Mouse (Mus musculus) MEL (cell line): Measurements from ENCODE around the gene Fzd1. TPM values are rescaled to one million over a fixed set of nuclear protein-coding genes. Genes with fewer than 3 reads are reported as not detected.

Experiments used
- DNase-seq: peaks from one replicate; pipeline ENCODE4 v3.0.0; 2011; ENCODE audit warnings: low read depth, low spot score
- H3K27ac ChIP-seq: 2 replicates; pipeline ENCODE4 v1.5.1; 2012; ENCODE audit warnings: low read depth, mild to moderate bottlenecking, control low read depth, low read length, moderate library complexity; ENCODE audit not compliant: control insufficient read depth
- H3K27me3 ChIP-seq, 2 experiments: fragments of 150-350 bp in 1 of 2; sonication (generic) in 1 of 2; 2 replicates each; pipeline ENCODE4 v1.6.1; 2012; ENCODE audit warnings: low read length in 2 of 2, mild to moderate bottlenecking in 2 of 2, improper control_type of control experiment in 1 of 2, moderate library complexity in 1 of 2; ENCODE audit not compliant: insufficient read depth in 2 of 2, control insufficient read depth in 1 of 2
- H3K36me3 ChIP-seq, 2 experiments: 2 replicates each; pipeline ENCODE4 v1.6.1; 2012 to 2014; ENCODE audit warnings: low read length in 2 of 2, improper control_type of control experiment in 1 of 2, inconsistent platforms in 1 of 2, mild to moderate bottlenecking in 1 of 2; ENCODE audit not compliant: insufficient read depth in 2 of 2, control insufficient read depth in 1 of 2
- H3K4me1 ChIP-seq, 2 experiments: fragments of 150-350 bp in 1 of 2; sonication (generic) in 1 of 2; 2 replicates each; pipeline ENCODE4 v1.6.1; 2012; ENCODE audit warnings: low read length in 2 of 2, improper control_type of control experiment in 1 of 2, mild to moderate bottlenecking in 1 of 2; ENCODE audit not compliant: insufficient read depth in 2 of 2, control insufficient read depth in 1 of 2
- H3K4me3 ChIP-seq, 2 experiments: fragments of 150-350 bp in 1 of 2; sonication (generic) in 1 of 2; 2 replicates each; pipeline ENCODE4 v1.5.1; 2012; ENCODE audit warnings: low read depth in 2 of 2, low read length in 2 of 2, mild to moderate bottlenecking in 2 of 2, moderate library complexity in 2 of 2, control low read depth in 1 of 2, improper control_type of control experiment in 1 of 2; ENCODE audit not compliant: control insufficient read depth in 1 of 2, insufficient read depth in 1 of 2
- H3K79me2 ChIP-seq: 2 replicates; pipeline ENCODE4 v1.6.1; 2012; ENCODE audit warnings: mild to moderate bottlenecking, low read length, moderate library complexity; ENCODE audit not compliant: control insufficient read depth, poor library complexity, insufficient read depth
- H3K9ac ChIP-seq: 2 replicates; pipeline ENCODE4 v1.6.1; 2012; ENCODE audit warnings: low read depth, mild to moderate bottlenecking, control low read depth, low read length, moderate library complexity; ENCODE audit not compliant: control insufficient read depth, poor library complexity, severe bottlenecking
- H3K9me3 ChIP-seq: fragments of 150-350 bp; sonication (generic); replicated peaks from 2 replicates; pipeline ENCODE4 v1.6.1; 2012; ENCODE audit warnings: mild to moderate bottlenecking, low read length, improper control_type of control experiment, moderate library complexity; ENCODE audit not compliant: insufficient read depth
- BHLHE40 ChIP-seq: IDR thresholded peaks from 2 replicates; pipeline ENCODE4 v1.6.1; 2012; ENCODE audit warnings: low read depth, mild to moderate bottlenecking, inconsistent platforms, low read length, improper control_type of control experiment, borderline replicate concordance
- ELF1 ChIP-seq: IDR thresholded peaks from 2 replicates; pipeline ENCODE4 v1.6.1; 2014; ENCODE audit warnings: low read depth, mild to moderate bottlenecking, inconsistent platforms, low read length, improper control_type of control experiment, moderate library complexity
- ETS1 ChIP-seq: IDR thresholded peaks from 2 replicates; pipeline ENCODE4 v1.6.1; 2012; ENCODE audit warnings: low read depth, mild to moderate bottlenecking, inconsistent platforms, low read length, improper control_type of control experiment, moderate library complexity
- GABPA ChIP-seq: IDR thresholded peaks from 2 replicates; pipeline ENCODE4 v1.6.1; 2012; ENCODE audit warnings: low read depth, mild to moderate bottlenecking, inconsistent platforms, low read length, improper control_type of control experiment, moderate library complexity
- GATA1 ChIP-seq: IDR thresholded peaks from 2 replicates; pipeline ENCODE4 v1.6.1; 2011; ENCODE audit warnings: low read depth, low read length, improper control_type of control experiment
- KAT2A ChIP-seq: conservative IDR thresholded peaks from 2 replicates; pipeline ENCODE4 v1.6.1; 2012; ENCODE audit warnings: low read depth, low read length, improper control_type of control experiment, inconsistent platforms
- MAX ChIP-seq: IDR thresholded peaks from 2 replicates; pipeline ENCODE4 v1.6.1; 2011; ENCODE audit warnings: low read length, improper control_type of control experiment
- MYC ChIP-seq: IDR thresholded peaks from 2 replicates; pipeline ENCODE4 v1.6.1; 2011; ENCODE audit warnings: low read depth, mild to moderate bottlenecking, low read length, improper control_type of control experiment, moderate library complexity
- NELFE ChIP-seq: IDR thresholded peaks from 2 replicates; pipeline ENCODE4 v1.6.1; 2011; ENCODE audit warnings: low read depth, low read length, improper control_type of control experiment
- NRF1 ChIP-seq: IDR thresholded peaks from 2 replicates; pipeline ENCODE4 v1.6.1; 2014; ENCODE audit warnings: low read depth, mild to moderate bottlenecking, inconsistent platforms, low read length, improper control_type of control experiment, moderate library complexity; ENCODE audit not compliant: poor library complexity, insufficient read depth, severe bottlenecking
- POLR2A ChIP-seq, 2 experiments: IDR thresholded peaks; 2 replicates each; pipeline ENCODE4 v1.6.1; 2011 to 2012; ENCODE audit warnings: low read length in 2 of 2, mild to moderate bottlenecking in 2 of 2, control low read depth in 1 of 2, improper control_type of control experiment in 1 of 2, low read depth in 1 of 2, moderate library complexity in 1 of 2; ENCODE audit not compliant: control insufficient read depth in 1 of 2, insufficient read depth in 1 of 2, poor library complexity in 1 of 2
- POLR2AphosphoS5 ChIP-seq: IDR thresholded peaks from 2 replicates; pipeline ENCODE4 v1.6.1; 2012; ENCODE audit warnings: low read depth, borderline replicate concordance, mild to moderate bottlenecking, inconsistent platforms, low read length, moderate library complexity, mixed read lengths
- RCOR1 ChIP-seq: IDR thresholded peaks from 2 replicates; pipeline ENCODE4 v1.6.1; 2012; ENCODE audit warnings: low read depth, mild to moderate bottlenecking, inconsistent platforms, low read length, improper control_type of control experiment
- SMC3 ChIP-seq: IDR thresholded peaks from 2 replicates; pipeline ENCODE4 v1.6.1; 2011; ENCODE audit warnings: low read depth, low read length, improper control_type of control experiment
- TAL1 ChIP-seq: IDR thresholded peaks from 2 replicates; pipeline ENCODE4 v1.6.1; 2012; ENCODE audit warnings: mild to moderate bottlenecking, inconsistent platforms, low read length, moderate library complexity, mixed read lengths
- TBP ChIP-seq: IDR thresholded peaks from 2 replicates; pipeline ENCODE4 v1.8.0; 2011; ENCODE audit warnings: low read depth, low read length, improper control_type of control experiment
- USF1 ChIP-seq: IDR thresholded peaks from 2 replicates; pipeline ENCODE4 v1.6.1; 2014; ENCODE audit warnings: low read depth, mild to moderate bottlenecking, inconsistent platforms, low read length, improper control_type of control experiment, moderate library complexity
- ZC3H11A ChIP-seq: IDR thresholded peaks from 2 replicates; pipeline ENCODE4 v1.6.1; 2012; ENCODE audit warnings: low read depth, mild to moderate bottlenecking, inconsistent platforms, low read length, improper control_type of control experiment
- ZMIZ1 ChIP-seq: IDR thresholded peaks from 2 replicates; pipeline ENCODE4 v1.6.1; 2012; ENCODE audit warnings: low read depth, mild to moderate bottlenecking, inconsistent platforms, low read length, improper control_type of control experiment, moderate library complexity
- polyA plus RNA-seq, 2 experiments: library from polyadenylated mRNA; stranded (reverse) in 1 of 2; unstranded in 1 of 2; fragments of >175 nt in 1 of 2; fragments of >200 nt in 1 of 2; gene quantifications; 2 replicates each; pipeline versions ENCODE4 v1.2.1 to v1.2.4; 2012; ENCODE audit warnings: low replicate concordance in 2 of 2, low read depth in 1 of 2; ENCODE audit not compliant: insufficient read length in 2 of 2, insufficient read depth in 1 of 2, missing spikeins in 1 of 2
- total RNA-seq: library from RNA; depleted of rRNA; stranded (reverse); fragments of 300-350 nt; gene quantifications from 2 replicates; pipeline ENCODE4 v1.2.3, GENCODE M21; 2012

Fzd1 gene
- total and polyA plus RNA-seq, 3 experiments, result not detected

- TF ChIP-seq GATA1 (no peak), KAT2A (no peak), ZMIZ1 (no peak), GABPA (no peak), MAX (no peak), RCOR1 (no peak), NRF1 (no peak), ZC3H11A (no peak), TBP (no peak), POLR2A (IDR thresholded peaks at IDR 0.05; ENCODE audit: control insufficient read depth in 1 of 2, insufficient read depth in 1 of 2, low read depth in 1 of 2, low read length in 2 of 2, poor library complexity in 1 of 2) (no peak), NELFE (no peak), MYC (no peak), USF1 (no peak), ETS1 (no peak), POLR2AphosphoS5 (no peak), ELF1 (no peak), BHLHE40 (no peak)
- H3K9ac ChIP-seq, result no peak overlapping the region
- no peaks in the 10 kb centered on the region for H3K36me3 ChIP-seq
- H3K9me3 ChIP-seq, result no peaks in the 10 kb centered on the region
- no peaks in the 10 kb centered on the region for H3K27me3 ChIP-seq
- H3K79me2 ChIP-seq, result no peaks in the 10 kb centered on the region
- no peak overlapping the region for H3K27ac ChIP-seq
- no peak overlapping the region for H3K4me3 ChIP-seq
- no peaks in the 10 kb centered on the region for H3K4me1 ChIP-seq
- DNase-seq, result no peak
Measured at GRCm38 (mm10) chr5:4761891-4762290, 4.1 kb upstream of the Fzd1 start.

GRCm38 (mm10) chr5:4758331-4759080 is 671 bp upstream of the Fzd1 start:
- Histone ChIP-seq H3K4me3 (no peak overlapping the region), H3K9ac (no peak overlapping the region), H3K27me3 (no peaks in the 10 kb centered on the region), H3K79me2 (no peaks in the 10 kb centered on the region), H3K36me3 (no peaks in the 10 kb centered on the region), H3K9me3 (no peaks in the 10 kb centered on the region)
- TF ChIP-seq MYC, result no peak
- no peak for TF ChIP-seq TAL1
- no peak for TF ChIP-seq SMC3
- TF ChIP-seq, all 39 proteins: peak for 0
- Histone ChIP-seq H3K27ac (no peak overlapping the region), H3K4me1 (no peaks in the 10 kb centered on the region)
- DNase-seq, result no peak
